Comparison of ENCODE assay signal across 8 mouse cellular contexts in genomic region chr12:113147481-113147880, GRCm38 (mm10). TPM values are rescaled to one million over a fixed set of nuclear protein-coding genes. Genes with fewer than 3 reads are reported as not detected.
DNase-seq lines count a peak whose midpoint lies in the region; ATAC-seq and TF ChIP-seq lines count a peak whose summit lies in the region.

No protein-coding gene starts in this region.

- no peak overlapping the region for H3K4me3 ChIP-seq in hindbrain, embryonic 15.5 days
- H3K4me3 ChIP-seq in hindbrain, embryonic 14.5 days (replicated peaks; ENCODE audit: low read length), result no peak overlapping the region
- no peak overlapping the region for H3K4me3 ChIP-seq in heart, embryonic 15.5 days
- no peak overlapping the region for H3K4me3 ChIP-seq in forebrain, embryonic 16.5 days (replicated peaks; ENCODE audit: low read length)
- H3K4me3 ChIP-seq in liver, postnatal 0 days (ENCODE audit: low read depth, low read length), result no peak overlapping the region

- H3K9ac ChIP-seq in hindbrain, embryonic 15.5 days, result no peak overlapping the region
- no peak overlapping the region for H3K9ac ChIP-seq in hindbrain, embryonic 14.5 days
- no peak overlapping the region for H3K9ac ChIP-seq in heart, embryonic 15.5 days
- H3K9ac ChIP-seq in forebrain, embryonic 16.5 days (replicated peaks; ENCODE audit: low read depth, low read length), result no peak overlapping the region
- no peak overlapping the region for H3K9ac ChIP-seq in liver, postnatal 0 days (replicated peaks)

- H3K4me1 ChIP-seq in hindbrain, embryonic 15.5 days (replicated peaks), result peaks cover 41% of the 10 kb centered on the region
- H3K4me1 ChIP-seq in hindbrain, embryonic 14.5 days (replicated peaks; ENCODE audit: control insufficient read depth, insufficient read depth, low read length), result peaks cover 17% of the 10 kb centered on the region
- H3K4me1 ChIP-seq in heart, embryonic 15.5 days (replicated peaks), result peaks cover 94% of the 10 kb centered on the region
- peaks cover 23% of the 10 kb centered on the region for H3K4me1 ChIP-seq in forebrain, embryonic 16.5 days (replicated peaks; ENCODE audit: control insufficient read depth, insufficient read depth, low read length)
- peaks cover 39% of the 10 kb centered on the region for H3K4me1 ChIP-seq in liver, postnatal 0 days (ENCODE audit: insufficient read depth)

- no peak for DNase-seq in hindbrain, embryonic 14.5 days (ENCODE audit: low spot score)
- DNase-seq in 3134 (ENCODE audit: extremely low read depth, insufficient read length, low spot score), result peak; percentile 45
- DNase-seq in cerebellum, adult 9-11 months, result peak; percentile 82
- DNase-seq in ovary, adult 18-20 months (ENCODE audit: low spot score), result no peak
- no peak for DNase-seq in liver, postnatal 0 days

- H3K27ac ChIP-seq in hindbrain, embryonic 15.5 days (replicated peaks), result peak overlapping the region; percentile 22
- H3K27ac ChIP-seq in hindbrain, embryonic 14.5 days, result no peak overlapping the region
- H3K27ac ChIP-seq in heart, embryonic 15.5 days, result peak overlapping the region; percentile 96
- no peak overlapping the region for H3K27ac ChIP-seq in forebrain, embryonic 16.5 days (ENCODE audit: low read length)
- H3K27ac ChIP-seq in liver, postnatal 0 days (ENCODE audit: low read depth), result no peak overlapping the region

- no peak overlapping the region for H3K4me2 ChIP-seq in hindbrain, embryonic 15.5 days
- H3K4me2 ChIP-seq in hindbrain, embryonic 14.5 days (replicated peaks), result no peak overlapping the region
- no peak overlapping the region for H3K4me2 ChIP-seq in heart, embryonic 15.5 days
- H3K4me2 ChIP-seq in forebrain, embryonic 16.5 days (ENCODE audit: low read length), result no peak overlapping the region
- no peak overlapping the region for H3K4me2 ChIP-seq in liver, postnatal 0 days (ENCODE audit: low read depth, low read length)

- peaks cover 14% of the 10 kb centered on the region for H3K36me3 ChIP-seq in hindbrain, embryonic 15.5 days
- H3K36me3 ChIP-seq in hindbrain, embryonic 14.5 days (replicated peaks; ENCODE audit: control insufficient read depth, insufficient read depth), result peaks cover 28% of the 10 kb centered on the region
- H3K36me3 ChIP-seq in heart, embryonic 15.5 days, result peaks cover 26% of the 10 kb centered on the region
- peaks cover 15% of the 10 kb centered on the region for H3K36me3 ChIP-seq in forebrain, embryonic 16.5 days (ENCODE audit: control insufficient read depth, insufficient read depth)
- H3K36me3 ChIP-seq in liver, postnatal 0 days (replicated peaks; ENCODE audit: insufficient read depth, low read length), result 0 out of 2 replicates have a peak, but pooled peaks cover 3% of the 10 kb centered on the region

- 55% methylated on average over 8 of the region's 8 CpGs for WGBS in hindbrain, embryonic 15.5 days
- 70% methylated on average over 8 of the region's 8 CpGs for WGBS in hindbrain, embryonic 14.5 days
- 66% methylated on average over 8 of the region's 8 CpGs for whole genome bisulfite sequencing in heart, embryonic 15.5 days
- WGBS in forebrain, embryonic 16.5 days, result 81% methylated on average over 8 of the region's 8 CpGs
- 81% methylated on average over 8 of the region's 8 CpGs for WGBS in liver, postnatal 0 days (ENCODE audit: insufficient replicate concordance)

- H3K9me3 ChIP-seq in hindbrain, embryonic 15.5 days, result no peaks in the 10 kb centered on the region
- no peaks in the 10 kb centered on the region for H3K9me3 ChIP-seq in hindbrain, embryonic 14.5 days (ENCODE audit: control insufficient read depth, low read length)
- H3K9me3 ChIP-seq in heart, embryonic 15.5 days (replicated peaks), result no peaks in the 10 kb centered on the region
- no peaks in the 10 kb centered on the region for H3K9me3 ChIP-seq in forebrain, embryonic 16.5 days (ENCODE audit: control insufficient read depth, low read length)
- H3K9me3 ChIP-seq in liver, postnatal 0 days (ENCODE audit: low read length), result no peaks in the 10 kb centered on the region

- ATAC-seq in hindbrain, embryonic 15.5 days (ENCODE audit: low FRiP score, low read depth), result no peak
- no peak for ATAC-seq in hindbrain, embryonic 14.5 days (ENCODE audit: low FRiP score)
- no peak for ATAC-seq in heart, embryonic 15.5 days (replicated peaks; ENCODE audit: insufficient number of reproducible peaks, insufficient read depth, low FRiP score, low read depth)
- no peak for ATAC-seq in forebrain, embryonic 16.5 days
- no peak for ATAC-seq in liver, postnatal 0 days

- TF ChIP-seq CTCF in liver, postnatal 0 days (IDR thresholded peaks at IDR 0.05; ENCODE audit: low read depth), result no peak

- peaks cover 15% of the 10 kb centered on the region for H3K27me3 ChIP-seq in hindbrain, embryonic 15.5 days
- 0 out of 2 replicates have a peak, but pooled peaks cover 19% of the 10 kb centered on the region for H3K27me3 ChIP-seq in hindbrain, embryonic 14.5 days (ENCODE audit: control insufficient read depth, insufficient read depth, low read length)
- H3K27me3 ChIP-seq in heart, embryonic 15.5 days, result no peaks in the 10 kb centered on the region
- H3K27me3 ChIP-seq in forebrain, embryonic 16.5 days (replicated peaks; ENCODE audit: control insufficient read depth, insufficient read depth, low read length), result peaks cover 2% of the 10 kb centered on the region; the same call in 1 of the 2 replicates
- peaks cover 27% of the 10 kb centered on the region for H3K27me3 ChIP-seq in liver, postnatal 0 days (ENCODE audit: insufficient read depth, low read length)

- TF ChIP-seq EP300 in liver, postnatal 0 days (IDR thresholded peaks at IDR 0.05; ENCODE audit: low read depth), result no peak

RNA-seq across cellular contexts. Expression of gene Crip1, which starts 1.4 kb away (rescaled TPM):
- polyA plus RNA-seq in hindbrain, embryonic 15.5 days (2015; fragmentation: Nextera tagmentation; extraction: Ambion mirVana), result 29.2 and 34.7 TPM in 2 replicates
- 30.5 and 34.4 TPM in 2 replicates for polyA plus RNA-seq in hindbrain, embryonic 14.5 days (2014; fragmentation: Nextera tagmentation; extraction: Ambion mirVana)
- polyA plus RNA-seq in heart, embryonic 15.5 days (2015; fragmentation: Nextera tagmentation; extraction: Ambion mirVana), result 646 and 685 TPM in 2 replicates
- 30.6 and 35.2 TPM in 2 replicates for polyA plus RNA-seq in forebrain, embryonic 16.5 days (2015; fragmentation: Nextera tagmentation; extraction: Ambion mirVana)
- 174 and 181 TPM in 2 replicates for polyA plus RNA-seq in liver, postnatal 0 days (2015; fragmentation: Nextera tagmentation; extraction: Ambion mirVana)

RNA-seq across cellular contexts. Expression of gene Crip2, which starts 7.4 kb away (rescaled TPM):
- polyA plus RNA-seq in hindbrain, embryonic 15.5 days (2015; fragmentation: Nextera tagmentation; extraction: Ambion mirVana), result 294 and 336 TPM in 2 replicates
- 280 and 288 TPM in 2 replicates for polyA plus RNA-seq in hindbrain, embryonic 14.5 days (2014; fragmentation: Nextera tagmentation; extraction: Ambion mirVana)
- polyA plus RNA-seq in heart, embryonic 15.5 days (2015; fragmentation: Nextera tagmentation; extraction: Ambion mirVana), result 1,571 and 1,711 TPM in 2 replicates
- 426 and 444 TPM in 2 replicates for polyA plus RNA-seq in forebrain, embryonic 16.5 days (2015; fragmentation: Nextera tagmentation; extraction: Ambion mirVana)
- 65.1 and 67.4 TPM in 2 replicates for polyA plus RNA-seq in liver, postnatal 0 days (2015; fragmentation: Nextera tagmentation; extraction: Ambion mirVana)

RNA-seq across cellular contexts. Expression of gene Tedc1, which starts 8.7 kb away (rescaled TPM):
- 18.3 and 23.6 TPM in 2 replicates for polyA plus RNA-seq in hindbrain, embryonic 15.5 days (2015; fragmentation: Nextera tagmentation; extraction: Ambion mirVana)
- polyA plus RNA-seq in hindbrain, embryonic 14.5 days (2014; fragmentation: Nextera tagmentation; extraction: Ambion mirVana), result 10.2 and 14.4 TPM in 2 replicates
- 15.4 and 31.7 TPM in 2 replicates for polyA plus RNA-seq in heart, embryonic 15.5 days (2015; fragmentation: Nextera tagmentation; extraction: Ambion mirVana)
- polyA plus RNA-seq in forebrain, embryonic 16.5 days (2015; fragmentation: Nextera tagmentation; extraction: Ambion mirVana), result 20.2 and 21.5 TPM in 2 replicates
- polyA plus RNA-seq in liver, postnatal 0 days (2015; fragmentation: Nextera tagmentation; extraction: Ambion mirVana), result 3.9 and 4.6 TPM in 2 replicates

RNA-seq across cellular contexts. Expression of gene Tmem121, which starts 38.2 kb away (rescaled TPM):
- polyA plus RNA-seq in hindbrain, embryonic 15.5 days (2015; fragmentation: Nextera tagmentation; extraction: Ambion mirVana), result 47.3 and 49.8 TPM in 2 replicates
- 28.0 and 33.4 TPM in 2 replicates for polyA plus RNA-seq in hindbrain, embryonic 14.5 days (2014; fragmentation: Nextera tagmentation; extraction: Ambion mirVana)
- polyA plus RNA-seq in heart, embryonic 15.5 days (2015; fragmentation: Nextera tagmentation; extraction: Ambion mirVana), result 2.0 and 7.8 TPM in 2 replicates
- 38.8 and 46.9 TPM in 2 replicates for polyA plus RNA-seq in forebrain, embryonic 16.5 days (2015; fragmentation: Nextera tagmentation; extraction: Ambion mirVana)
- 0.20 and 0.21 TPM in 2 replicates for polyA plus RNA-seq in liver, postnatal 0 days (2015; fragmentation: Nextera tagmentation; extraction: Ambion mirVana)

RNA-seq across cellular contexts. Expression of gene Mta1, which starts 49.4 kb away (rescaled TPM):
- 16.3 and 16.6 TPM in 2 replicates for polyA plus RNA-seq in hindbrain, embryonic 15.5 days (2015; fragmentation: Nextera tagmentation; extraction: Ambion mirVana)
- polyA plus RNA-seq in hindbrain, embryonic 14.5 days (2014; fragmentation: Nextera tagmentation; extraction: Ambion mirVana), result 17.8 and 19.3 TPM in 2 replicates
- 11.3 and 11.4 TPM in 2 replicates for polyA plus RNA-seq in heart, embryonic 15.5 days (2015; fragmentation: Nextera tagmentation; extraction: Ambion mirVana)
- 15.6 and 17.2 TPM in 2 replicates for polyA plus RNA-seq in forebrain, embryonic 16.5 days (2015; fragmentation: Nextera tagmentation; extraction: Ambion mirVana)
- polyA plus RNA-seq in liver, postnatal 0 days (2015; fragmentation: Nextera tagmentation; extraction: Ambion mirVana), result 3.6 and 3.9 TPM in 2 replicates

Comparison
In these comparisons a context has a peak if more than half of its experiments do, and no peak if none do; other contexts are left out.
1. H3K27ac ChIP-seq: peak in hindbrain, embryonic 15.5 days (single experiment) and heart, embryonic 15.5 days (single experiment); none in hindbrain, embryonic 14.5 days (single experiment), forebrain, embryonic 16.5 days (single experiment) and liver, postnatal 0 days (single experiment).
2. DNase-seq: peak in 3134 (single experiment) and cerebellum, adult 9-11 months (single experiment); none in hindbrain, embryonic 14.5 days (single experiment), ovary, adult 18-20 months (single experiment) and liver, postnatal 0 days (single experiment).